Mouse (Mus musculus): ENCODE results near the gene Fbxo34.

DNA sequence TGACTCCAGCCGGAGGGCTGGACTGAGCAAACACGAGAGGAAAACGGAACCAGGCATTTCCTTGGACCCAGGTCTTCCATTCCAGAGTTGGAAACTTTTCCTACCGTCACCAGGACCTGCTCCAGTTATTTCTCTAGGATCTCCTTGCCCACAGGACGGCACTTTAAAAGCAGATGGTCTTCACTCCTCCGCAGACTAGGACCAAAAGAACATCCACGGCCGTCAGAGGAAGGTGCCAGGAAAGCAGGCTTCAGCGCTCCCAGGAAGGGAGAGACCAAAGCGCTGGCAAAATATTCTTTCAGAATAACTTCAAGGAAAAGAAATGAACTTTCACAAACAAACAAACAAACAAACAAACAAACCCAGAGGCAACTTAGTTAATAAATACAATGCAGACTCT lies 14.2 kb downstream of the Fbxo34 start:
- no peak for TF ChIP-seq TAL1 (conservative IDR thresholded peaks at IDR 0.05; ENCODE audit: low read depth, low read length)
- TF ChIP-seq CTCF (IDR thresholded peaks at IDR 0.05; ENCODE audit: low read depth, low read length): no peak
